Mouse (Mus musculus) lung, postnatal 25 days (tissue): ENCODE measurements around the gene Elmsan1.

Experiments
- DNase-seq: peaks from one replicate; pipeline ENCODE4 v3.0.0; 2022; ENCODE audit warnings: low spot score

Elmsan1 gene

DNA sequence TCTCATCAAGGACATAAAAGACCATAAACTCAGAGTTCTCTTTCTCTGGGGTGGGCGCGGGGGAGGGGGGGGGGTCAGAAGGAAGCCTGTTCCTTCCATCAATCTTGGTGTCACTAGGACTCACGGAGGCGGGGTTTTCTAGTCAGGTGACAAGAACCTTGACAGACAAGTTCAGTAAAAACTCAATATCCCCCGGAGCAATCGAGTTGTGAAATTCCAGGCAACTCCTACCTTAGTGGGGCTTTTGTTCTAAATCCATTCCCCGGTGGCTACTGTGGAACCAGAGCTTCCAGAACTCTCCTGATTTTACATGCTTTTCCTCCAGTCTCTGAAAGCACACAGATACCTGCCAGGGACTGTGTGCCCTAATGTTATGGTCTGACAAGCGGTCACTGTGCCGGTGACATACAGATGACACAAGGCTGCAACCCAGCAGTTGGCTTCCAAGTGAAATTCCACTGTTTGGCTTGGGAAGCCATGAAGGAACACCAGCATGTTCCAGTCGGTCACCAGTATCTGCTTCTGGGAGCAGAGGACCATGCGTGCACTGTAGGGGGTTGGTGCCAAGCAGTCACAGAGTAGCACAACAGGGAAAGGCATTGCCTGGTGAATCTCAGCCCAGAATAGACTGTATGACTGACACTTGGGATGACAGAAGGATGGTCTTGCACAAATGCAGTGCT, 2.8 kb downstream of the Elmsan1 start:
- no peak for DNase-seq

DNA sequence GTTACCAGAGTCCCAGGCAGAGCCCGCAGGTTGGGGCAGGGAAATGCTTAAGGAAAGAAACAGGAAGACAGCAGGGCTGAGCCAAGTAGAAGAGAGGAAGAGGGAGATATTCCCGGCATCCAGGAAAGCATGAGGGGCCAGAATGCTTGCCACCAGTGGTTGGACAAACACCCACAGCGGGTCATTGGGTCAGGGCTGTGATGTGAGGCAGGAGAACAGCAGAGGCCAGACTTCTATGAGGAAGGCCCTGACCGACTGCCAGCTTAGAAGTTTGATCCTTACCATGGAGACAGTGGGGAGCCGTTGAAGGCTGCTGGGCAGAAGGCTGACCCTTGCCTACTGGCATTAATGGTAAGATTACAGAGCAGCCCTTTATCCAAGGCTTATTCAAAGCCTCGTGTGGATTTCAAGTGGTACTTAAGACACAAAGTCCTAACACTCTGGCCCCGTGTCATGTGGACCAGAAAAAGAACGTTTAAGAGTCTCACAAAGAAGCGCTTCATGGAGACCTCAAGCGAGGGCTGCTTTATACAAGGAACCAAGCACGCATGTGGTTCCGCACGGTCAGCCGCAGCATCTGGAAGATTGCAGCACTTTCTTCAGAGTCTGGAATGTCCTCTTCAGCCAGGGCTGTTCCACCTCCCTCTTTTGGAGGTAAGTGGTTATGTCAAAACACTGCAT, 4.0 kb downstream of the Elmsan1 start:
- DNase-seq, result peak; percentile 52

DNA sequence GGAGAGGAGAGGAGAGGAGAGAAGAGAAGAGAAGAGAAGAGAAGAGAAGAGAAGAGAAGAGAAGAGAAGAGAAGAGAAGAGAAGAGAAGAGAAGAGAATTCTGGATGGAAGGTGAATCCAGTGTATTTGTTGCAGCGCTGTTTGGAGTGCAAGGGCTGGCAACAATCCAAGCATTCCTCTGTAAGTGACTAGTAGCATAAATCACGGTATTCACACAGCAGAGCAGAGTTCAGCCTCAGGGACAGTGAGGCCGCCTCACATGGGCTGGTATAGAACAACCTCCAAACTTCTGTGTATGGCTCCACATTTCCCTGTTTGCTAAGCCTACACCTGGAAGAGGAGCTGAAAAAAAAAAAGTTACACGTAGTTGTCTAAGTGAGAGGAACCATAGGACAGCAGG, 6.4 kb downstream of the Elmsan1 start:
- no peak for DNase-seq

DNA sequence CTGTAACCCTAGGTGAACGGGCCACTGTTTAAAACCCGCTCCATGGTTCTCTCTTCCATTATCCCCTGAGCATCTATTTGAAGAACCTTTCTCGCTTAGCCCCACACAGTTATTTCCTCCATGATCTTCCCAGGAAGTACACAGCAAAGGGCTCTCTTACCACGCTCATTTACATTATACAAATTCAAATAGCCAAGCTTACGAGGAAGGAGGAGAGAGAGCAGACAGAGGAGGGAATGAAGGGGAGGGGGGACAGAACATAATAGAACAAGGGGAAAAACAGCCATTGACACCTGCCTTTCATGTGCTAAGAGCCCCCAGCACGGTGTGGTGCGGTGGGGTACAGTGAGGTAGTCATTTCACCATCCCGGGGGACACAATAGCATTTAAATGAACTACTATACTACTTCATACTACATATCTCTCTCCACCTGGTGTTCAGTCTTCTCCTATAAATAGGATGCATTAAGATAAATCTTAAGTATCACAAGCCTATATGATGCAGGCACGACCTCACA, 7.6 kb downstream of the Elmsan1 start:
- DNase-seq, result no peak

DNA sequence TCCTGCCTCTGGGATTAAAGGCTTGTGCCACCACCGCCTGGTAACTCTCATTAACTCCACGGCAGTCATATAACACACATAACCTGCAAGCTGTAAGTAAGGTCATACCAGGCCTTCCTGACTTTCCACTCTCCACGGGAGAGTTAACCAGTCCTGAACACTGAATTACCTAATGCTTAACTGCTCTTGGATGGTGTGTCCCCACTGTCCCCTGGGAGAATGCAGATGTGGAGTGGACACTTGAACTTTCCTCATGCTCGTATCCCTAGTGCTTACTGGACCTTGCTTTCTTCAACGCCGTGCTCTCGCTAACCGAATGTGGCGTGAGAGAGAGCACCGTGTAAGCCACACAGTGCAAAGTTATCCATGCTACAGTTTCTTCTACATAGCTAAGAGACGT, 8.4 kb downstream of the Elmsan1 start:
- no peak for DNase-seq

DNA sequence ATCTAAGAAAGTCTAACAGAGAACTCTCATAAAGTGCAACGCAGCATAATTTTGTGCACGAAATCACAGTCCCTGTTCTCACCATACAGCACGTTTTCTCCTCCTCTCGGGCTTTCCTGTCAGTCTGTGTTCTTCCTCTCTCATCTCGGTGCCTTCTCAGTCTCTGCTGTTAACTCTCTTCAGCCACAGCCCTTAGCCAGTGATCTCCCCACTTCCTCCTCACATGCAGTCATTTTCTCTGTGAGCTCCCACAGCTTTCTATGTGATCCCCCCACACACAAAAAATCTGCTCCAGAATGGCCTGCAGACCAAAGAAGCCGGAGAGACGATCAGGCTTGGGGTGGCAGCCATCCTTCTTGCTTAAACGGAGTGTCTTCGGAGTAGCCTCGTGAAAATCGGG, 9.6 kb downstream of the Elmsan1 start:
- DNase-seq, result no peak

DNA sequence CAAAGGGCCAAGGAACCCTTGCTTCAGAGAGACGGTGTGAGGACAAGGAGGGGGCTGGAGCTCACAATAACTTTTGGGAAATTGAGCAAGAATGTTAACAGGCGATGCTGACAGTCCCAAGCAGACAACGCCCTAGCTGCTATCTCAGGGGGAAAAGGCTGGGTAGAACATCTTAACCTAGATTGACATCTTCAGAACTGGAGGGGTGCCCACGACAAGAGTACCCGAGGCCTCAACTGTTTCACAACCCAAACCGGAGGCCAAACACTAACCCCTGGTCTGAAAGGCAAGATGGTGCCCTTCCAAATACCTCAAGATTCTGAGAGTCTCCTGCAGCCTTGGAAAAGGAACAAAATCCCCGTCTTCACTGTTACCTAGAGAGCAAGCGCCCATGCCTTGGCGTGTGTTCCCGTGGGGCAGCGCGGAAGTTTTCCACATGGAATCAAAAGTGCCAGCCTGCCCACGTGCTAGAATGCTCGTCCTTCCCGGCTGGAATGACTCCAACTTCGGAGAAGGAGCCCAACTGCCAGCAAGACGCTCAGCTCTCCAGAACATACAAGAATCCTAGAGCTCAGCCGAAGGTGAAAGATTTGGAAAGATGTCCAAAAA, 11.4 kb downstream of the Elmsan1 start:
- no peak for DNase-seq

DNA sequence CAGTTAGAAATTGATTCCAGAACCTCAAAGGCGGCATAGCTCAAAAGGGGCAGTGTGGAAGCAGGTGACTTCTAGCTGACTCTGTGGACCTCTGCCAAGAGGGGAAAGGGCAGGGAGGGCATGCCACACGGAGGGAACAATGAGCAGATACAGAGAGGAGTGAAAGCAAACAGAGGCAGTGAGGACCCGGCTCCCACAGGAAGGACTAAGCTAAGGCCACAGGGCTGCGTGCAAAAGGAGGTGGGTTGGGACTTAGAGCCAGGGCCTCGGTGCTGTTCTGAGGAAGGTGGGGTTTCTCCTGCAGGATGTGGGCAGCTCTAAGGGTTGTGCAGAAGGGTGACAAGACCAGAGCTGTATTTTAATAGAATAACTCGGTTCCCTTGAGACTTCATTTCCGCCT, 12.2 kb downstream of the Elmsan1 start:
- no peak for DNase-seq

DNA sequence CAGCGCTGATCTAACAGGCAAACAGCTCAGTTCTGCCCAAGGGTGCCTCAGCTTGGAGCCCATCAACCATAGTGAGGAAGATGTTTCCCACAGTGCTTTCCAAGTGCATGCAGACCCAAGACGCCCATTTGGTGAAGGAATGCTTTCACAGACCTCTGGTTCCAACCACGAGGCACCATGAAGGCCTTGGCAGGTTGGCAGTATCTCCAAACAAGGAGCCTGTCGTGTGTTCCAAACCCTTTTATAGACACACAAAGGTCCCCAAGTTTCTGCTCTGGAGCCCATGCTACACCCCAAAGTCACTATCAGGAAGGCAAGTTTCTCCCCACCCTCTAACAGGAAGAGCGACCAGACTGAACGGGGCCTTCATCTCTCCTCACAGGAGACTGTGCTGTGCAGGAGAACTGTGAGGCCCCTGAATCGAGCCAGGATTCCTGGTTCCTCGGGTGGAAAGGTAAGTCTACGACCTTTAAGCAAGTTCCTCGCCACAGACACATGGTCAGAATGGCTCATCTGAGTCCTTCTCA, 13.0 kb downstream of the Elmsan1 start:
- no peak for DNase-seq

DNA sequence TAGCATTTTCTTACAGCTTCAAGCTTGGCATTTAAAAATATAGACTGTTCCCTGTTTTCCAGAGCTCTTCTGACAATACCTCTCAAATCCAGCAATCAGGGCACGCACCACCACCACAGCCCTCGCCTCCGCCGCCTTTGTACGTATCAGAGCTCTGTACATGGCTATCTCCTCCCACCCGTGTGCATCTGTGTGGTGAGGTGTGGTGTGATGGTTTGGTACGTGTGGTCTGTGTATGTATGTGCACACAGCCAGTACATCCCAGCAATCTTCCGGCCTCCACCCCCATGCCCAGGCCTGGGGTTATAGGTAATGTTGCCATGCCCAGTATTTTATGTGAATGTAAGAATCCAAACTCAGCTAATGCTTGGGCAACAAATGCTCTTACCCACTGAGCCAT, 14.0 kb downstream of the Elmsan1 start:
- no peak for DNase-seq

DNA sequence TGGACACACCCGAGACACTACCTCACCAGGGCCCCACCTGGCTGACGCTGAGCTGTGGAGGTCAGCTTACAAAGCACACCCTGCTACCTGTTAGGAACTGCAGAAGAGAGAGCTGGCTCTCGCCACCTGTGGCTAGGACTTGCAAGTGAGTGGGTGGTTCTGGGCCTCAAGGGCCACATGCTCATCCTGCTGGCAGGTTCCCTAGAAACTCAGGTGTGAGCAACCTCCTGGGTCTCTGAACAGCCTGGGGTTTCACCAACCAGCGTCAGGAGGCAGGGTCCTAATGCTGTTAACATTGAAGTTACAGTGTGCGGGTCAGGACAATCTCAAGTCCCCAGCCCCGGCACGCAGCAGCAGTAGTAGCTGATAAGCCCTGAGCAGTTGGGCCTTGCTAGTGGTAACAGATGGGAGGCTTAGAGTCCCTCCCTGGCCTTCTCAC, 14.9 kb downstream of the Elmsan1 start:
- DNase-seq, result no peak

DNA sequence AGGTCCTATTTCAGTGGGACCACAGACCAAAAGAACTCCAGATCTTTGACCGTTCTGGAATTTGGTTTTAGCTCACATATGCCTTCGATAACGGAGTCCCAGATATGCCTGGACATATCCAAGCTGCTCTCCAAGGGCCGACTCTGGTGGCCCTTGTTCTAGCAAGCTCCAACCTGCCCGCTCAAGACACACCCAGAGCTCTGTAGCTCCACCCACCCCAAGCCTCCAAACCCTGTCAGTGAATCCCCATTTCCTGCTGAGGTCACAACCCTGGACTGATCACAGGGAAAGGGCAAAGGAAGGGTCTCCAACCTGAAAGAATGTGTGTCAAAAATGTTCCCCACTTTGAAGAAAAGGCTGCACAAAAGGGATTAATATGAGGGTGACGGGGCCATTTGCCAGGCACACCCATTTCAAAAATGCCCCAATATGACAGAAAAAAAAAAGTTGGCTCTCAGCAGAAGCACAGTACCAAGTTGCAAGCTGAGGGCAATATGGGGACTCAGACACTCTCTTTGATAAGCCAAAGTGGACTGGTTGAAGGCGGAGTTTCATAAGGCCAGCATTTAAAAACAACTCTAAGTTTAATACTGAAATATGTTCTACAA, 15.4 kb downstream of the Elmsan1 start:
- no peak for DNase-seq

DNA sequence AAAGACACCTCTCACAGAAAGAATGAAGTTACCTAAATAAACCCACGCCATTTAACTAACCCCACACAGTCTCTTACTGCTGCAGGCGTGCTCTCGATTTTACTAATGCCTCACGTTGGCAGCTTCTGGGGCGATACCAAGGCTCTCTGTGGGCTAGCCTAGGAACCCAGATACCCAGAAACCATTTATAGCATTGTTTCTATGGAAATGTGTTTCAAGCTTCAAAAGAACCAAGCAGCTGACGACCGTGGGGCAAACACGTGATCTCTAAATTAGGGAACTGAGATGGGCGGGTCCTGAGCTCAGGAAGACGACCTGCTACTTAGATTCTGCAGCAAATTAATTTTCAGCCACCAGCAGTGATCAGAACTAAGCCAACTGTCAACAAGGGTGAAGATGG, 16.1 kb downstream of the Elmsan1 start:
- no peak for DNase-seq

DNA sequence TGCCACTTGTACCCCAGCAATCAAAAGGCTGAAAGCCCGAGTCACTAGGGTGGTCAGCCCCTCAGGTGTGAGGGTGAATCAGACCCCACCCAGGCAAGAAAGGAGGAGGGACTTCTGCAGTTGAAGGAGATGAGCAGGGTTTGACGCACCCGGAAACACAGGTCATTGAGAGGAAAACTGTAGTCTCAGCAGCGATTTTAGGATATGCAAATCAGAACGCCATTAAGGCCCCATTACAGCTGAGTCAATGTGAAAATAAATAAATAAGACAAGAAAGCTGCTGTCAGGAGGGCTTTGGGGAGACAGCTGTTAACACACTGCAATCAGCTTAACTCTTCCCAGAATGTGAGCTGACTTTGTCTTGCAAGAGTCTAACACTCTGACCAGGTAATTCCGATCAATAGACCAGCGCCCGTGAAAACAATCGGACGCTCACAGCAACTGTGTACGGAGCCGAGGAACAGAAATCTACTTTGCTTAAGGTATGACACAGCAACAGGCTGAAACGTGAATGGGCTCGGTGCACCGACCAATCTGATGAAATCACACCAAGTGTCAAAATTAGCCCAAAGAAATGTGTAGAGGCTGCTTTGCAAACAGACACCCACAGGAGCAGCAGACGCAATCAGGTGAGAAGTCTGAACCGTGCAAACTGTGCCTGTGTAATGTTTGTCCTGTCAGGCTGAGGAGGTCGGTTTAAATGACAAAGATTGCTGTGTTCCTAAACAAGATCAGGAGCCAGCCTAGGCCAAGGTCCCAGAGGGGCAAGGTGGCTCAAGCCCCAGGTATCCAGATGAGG, 16.8 kb downstream of the Elmsan1 start:
- no peak for DNase-seq

DNA sequence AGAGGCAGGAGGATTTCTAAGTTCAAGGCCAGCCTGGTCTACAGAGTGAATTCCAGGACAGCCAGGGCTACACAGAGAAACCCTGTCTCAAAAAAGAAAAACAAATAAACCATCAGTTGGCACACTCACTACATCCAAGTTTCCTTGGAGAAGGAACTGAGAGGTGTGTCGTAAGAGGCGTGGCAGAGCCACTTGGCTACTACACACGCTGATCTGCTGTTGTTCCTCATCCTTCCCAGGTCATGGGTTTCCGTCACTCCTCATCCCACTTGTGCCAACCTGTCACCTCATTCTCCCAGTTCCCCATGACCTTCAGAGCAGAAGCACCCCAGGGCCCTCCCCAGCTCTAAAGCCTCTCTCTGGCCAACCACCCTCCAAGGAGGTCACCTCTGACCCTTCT, 17.5 kb downstream of the Elmsan1 start:
- no peak for DNase-seq

DNA sequence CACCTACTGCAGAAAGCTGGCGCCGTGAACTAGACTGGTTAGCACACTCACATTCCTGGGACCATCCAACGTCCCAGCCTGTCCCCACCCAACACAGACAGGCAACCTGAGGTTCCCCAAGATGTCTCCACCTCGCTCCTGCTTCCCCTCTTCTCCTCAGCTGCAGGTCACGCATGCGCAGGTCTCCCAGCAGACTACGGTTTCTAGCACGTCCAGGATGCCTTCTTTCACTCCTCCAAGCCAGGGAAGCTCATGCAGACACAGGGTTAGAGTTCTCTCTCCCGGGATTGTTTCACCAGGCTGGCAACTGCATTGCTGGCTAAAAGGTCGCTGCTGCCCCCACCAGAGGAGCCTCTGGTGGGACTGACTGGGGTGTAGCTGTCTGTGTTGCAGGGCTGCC, 19.8 kb downstream of the Elmsan1 start:
- no peak for DNase-seq

DNA sequence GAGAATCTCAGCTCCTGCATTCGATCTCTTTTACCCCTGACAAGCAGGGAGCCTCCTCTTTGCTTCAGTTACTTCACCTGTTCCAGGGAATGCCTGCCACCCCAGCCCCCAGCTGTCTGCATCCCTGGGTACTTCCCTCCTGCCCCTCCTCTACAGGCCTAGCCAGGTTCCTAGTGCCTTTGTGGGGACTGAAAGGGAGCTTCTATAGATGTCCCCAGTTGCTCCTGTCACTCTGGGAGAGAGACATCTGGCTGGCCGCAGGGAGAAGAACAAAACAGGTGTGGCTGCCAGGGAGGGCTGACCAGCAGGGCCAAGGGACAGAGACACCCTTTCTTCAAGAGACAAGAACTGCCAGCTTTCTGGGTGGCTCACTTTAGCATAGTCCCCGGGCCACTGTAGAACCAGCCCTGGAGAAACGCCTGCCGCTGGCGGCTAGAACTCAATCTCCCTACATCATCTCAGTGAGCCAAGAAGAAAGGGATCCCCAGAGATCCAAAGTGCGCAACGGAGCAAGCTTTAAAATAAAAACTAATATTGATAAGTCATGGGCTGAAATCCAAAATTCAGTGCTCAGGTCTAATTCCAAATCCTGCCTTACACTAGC, 20.5 kb downstream of the Elmsan1 start:
- no peak for DNase-seq

DNA sequence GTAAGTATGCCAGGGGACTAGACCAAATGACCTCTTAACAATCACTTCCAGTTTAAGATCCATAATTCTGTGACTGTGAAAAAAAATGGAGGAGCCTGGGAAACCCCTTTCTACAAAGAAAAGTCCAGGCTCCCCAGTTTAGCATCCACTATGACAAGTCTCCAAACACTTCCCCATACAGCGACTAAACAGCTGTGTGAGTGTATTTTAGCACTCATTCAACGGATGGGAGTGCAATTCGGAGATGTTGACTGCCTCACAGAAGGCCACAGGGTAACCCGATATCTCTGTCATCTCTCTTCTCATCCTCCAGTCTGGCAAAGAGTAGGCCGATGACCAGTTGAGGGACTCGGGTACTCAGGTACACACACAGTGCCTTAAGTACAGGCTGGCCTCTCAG, 23.5 kb downstream of the Elmsan1 start:
- DNase-seq, result no peak

DNA sequence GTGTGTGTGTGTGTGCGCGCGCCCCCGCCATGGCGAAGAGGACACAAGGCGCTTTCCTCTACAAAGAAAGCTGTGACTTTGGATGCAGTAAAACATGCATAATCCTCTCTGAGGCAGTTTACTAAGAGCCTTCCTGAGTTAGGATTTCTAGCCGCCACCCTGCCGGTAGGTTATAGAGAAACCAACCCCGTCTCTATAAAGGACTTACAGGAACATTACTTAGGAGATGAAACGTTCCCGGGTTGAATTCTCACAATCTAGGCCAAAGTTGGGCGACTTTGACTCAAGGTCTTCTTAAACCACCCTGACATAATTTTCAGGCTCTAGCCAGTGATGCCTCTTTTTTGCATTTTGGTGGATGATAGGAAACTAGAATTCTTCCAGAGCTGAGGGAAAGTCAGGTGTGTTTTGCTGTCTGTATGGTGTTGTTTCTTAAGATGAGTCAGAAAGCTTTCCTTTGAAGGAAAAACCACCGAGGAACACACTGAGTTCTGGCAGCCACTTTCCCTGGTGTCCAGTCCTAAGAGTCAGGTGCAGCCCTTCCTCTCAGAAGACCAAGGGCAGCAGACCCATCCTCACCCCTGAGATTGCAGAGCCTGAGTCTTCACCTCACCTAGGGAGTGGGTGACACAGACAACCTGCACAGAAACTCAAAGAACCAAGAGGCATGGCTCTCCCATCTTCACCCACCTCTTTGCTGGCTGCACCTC, 24.1 kb downstream of the Elmsan1 start:
- no peak for DNase-seq

DNA sequence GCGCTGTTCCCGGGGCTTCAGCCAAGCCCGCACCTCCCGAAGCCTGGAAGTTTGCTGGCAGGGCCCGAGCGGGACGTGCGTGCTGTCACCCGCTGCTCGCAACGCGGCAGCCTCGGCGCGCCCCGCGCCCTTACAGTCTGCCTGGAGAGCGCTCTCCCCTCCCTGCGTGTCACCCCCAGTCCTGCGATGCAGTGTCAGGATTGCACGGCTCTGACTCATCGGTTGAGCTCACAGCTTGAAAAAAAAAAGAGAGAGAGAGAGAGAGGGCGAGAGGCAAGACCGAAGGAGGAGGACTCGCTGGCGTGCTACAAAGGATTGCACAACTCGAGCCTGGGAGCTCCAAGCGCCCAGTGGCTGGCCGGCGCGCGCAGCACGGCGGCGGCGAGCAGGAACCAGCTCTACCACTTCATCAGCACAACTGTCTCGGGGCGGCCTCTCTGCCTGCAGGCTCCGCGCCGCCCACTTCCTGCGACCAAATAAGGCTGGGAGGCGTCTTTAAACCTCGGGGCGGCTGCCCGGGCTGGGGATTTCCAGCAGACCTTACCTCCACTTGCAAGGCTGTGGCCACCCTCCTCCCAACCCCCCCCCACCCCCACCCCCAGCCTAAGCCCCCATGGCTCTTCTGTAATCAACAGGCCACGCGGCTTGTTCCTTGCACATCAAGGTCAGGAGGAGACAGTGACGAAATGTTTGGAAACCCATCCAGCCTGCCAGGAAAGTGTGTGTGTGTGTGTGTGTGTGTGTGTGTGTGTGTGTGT, 24.9 kb downstream of the Elmsan1 start:
- peak; percentile 97 for DNase-seq
